Mouse (Mus musculus) lung, adult 18-20 months (tissue): ENCODE results near the gene Areg.

Source experiments
- DNase-seq, 2 experiments: peaks; one replicate each; pipeline ENCODE4 v3.0.0; 2022; ENCODE audit warnings: mixed read lengths in 2 of 2

Gene Areg

DNA sequence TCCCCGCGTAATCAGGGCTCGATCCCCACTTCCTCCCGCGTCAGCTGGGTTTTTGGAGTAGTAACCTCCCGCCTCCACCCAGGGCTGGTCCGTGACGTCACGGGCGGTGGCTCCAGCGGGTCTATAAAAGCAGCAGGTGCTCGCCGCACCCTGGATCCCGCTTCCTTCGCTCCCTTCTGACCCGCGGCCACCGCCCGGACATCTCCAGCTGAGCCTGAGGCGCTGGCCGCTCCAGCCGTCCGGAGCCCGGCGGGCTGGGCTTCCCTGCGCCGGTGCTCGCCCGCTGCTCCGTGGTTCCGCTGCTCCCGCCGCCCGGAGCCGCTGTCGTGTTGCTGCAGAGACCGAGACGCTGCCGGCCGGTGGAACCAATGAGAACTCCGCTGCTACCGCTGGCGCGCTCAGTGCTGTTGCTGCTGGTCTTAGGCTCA lies at the start of gene Areg:
Areg (plus strand) TSS at position 154 of the 428 bp plus-strand sequence.
- DNase-seq, result peak; percentile 61 to 69

DNA sequence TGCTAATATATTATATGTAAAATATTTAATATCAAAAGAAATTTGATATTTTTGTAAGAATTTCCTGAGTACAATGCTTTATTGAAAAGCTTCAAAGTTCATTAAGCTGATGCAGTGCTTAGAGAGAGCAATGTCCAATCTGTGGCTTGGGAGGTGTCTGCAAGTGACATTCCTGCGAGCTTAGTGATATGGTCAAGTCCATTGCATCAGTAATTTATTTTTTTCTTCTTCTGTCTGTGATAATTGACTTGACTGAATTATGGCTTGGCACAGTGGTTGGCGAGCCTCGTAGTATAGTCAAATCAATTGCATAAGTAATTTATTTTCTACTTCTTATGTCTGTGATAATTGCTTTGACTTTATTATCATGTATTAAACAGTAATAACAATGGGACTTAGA lies 49.1 kb upstream of the Areg start:
- no peak for DNase-seq

DNA sequence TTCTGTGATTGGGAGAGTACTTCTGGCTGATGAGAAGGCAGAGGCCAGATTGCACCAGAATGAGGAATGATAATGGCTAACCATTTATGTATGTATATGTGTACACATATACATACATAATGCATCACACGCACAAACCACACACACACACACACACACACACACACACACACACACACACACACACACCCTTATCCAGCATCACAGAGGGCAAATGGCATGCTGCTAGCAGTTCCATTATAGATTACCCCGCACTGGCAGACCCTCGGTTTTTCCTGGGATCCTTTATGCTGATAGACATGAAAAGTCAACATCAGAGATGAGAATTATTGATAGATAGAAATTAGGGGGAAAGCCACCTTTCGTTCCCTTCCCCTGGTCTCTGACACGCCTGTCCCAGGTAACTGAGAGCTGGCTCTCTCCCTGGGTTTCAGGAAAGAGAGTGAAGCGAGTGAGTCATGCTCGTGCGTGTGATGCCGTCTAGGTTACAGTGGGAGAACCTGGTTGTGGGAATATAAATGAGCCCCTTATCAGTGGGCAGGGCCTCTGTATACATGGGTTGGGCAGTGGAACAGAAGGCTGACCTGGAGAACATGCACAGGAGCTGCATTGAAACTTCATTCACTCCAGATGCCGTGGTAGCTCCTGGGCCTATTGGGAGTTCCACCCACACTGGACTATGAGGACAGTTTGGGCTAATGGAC lies 41.3 kb upstream of the Areg start:
- DNase-seq, result no peak

DNA sequence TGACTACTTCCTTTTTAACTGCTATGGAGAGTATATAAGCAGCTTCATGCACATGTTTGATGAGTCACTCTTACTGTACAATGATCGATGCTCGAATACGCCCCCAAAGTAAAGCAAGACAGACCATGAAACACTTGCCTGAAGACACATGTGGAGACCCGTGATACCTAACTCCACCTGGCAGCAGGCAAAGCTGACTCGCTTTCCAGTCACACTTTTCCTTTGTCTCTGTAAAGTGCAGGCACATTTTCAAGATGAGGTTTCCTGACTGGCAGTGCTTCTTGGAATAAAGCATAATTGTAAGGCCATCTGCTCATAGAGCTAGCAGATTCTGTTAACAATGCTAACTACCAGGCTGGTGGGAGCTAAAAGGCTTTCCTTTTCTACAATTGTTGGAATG lies 37.7 kb upstream of the Areg start:
- no peak for DNase-seq

DNA sequence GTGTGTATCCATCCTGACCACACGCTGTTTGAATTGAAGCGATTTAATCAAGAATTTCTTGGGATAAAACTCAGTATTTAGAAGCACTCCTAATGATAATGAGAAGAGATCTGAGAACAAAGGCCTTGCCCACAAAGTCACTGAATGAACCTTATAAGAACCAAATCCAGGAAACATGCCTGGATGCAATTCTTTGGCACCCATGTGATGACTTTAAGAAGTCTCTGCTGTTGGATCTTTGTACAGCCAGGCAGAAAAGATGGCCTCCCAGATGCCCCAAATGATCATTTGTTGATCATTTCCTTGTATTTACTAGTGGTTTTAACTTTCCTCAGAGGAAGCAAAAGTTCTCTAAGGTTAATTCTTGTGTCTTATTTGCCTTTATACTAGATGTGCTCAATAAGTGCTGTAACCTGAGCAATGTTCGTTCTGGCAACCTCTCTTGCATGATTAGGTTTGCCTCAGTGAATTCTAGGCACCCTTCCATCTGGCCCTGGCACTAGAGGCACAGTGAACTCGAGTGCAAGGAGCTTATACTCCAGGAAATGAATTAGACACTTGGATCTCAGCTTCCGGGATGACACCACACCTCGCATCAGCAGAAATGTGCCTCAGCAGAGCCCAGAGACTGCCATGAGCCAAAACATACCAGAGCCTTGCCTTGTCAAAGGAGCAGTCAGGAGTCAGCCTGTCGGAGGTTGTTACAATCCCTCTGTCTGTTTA lies 35.3 kb upstream of the Areg start:
- DNase-seq, result peak in 1 of 2 experiments; percentile 17

DNA sequence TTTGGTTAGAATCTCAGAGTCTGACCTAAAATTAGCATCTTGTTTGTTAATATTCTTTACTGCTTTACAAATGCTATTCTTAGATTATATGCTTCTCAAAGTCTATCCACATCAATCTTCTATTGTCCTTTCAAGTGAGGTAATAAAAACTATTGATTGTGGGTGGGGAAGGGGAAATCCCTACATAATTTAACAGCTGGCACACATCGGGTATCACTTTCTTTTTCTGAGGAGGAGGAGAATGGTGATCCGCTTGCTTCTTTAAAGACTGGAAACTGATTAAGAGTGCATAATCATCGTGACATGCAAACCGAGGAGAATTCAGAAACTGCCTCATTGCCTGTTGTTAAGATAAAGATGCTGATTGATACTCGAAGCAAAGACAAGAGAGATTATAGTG lies 33.2 kb upstream of the Areg start:
- DNase-seq, result no peak

DNA sequence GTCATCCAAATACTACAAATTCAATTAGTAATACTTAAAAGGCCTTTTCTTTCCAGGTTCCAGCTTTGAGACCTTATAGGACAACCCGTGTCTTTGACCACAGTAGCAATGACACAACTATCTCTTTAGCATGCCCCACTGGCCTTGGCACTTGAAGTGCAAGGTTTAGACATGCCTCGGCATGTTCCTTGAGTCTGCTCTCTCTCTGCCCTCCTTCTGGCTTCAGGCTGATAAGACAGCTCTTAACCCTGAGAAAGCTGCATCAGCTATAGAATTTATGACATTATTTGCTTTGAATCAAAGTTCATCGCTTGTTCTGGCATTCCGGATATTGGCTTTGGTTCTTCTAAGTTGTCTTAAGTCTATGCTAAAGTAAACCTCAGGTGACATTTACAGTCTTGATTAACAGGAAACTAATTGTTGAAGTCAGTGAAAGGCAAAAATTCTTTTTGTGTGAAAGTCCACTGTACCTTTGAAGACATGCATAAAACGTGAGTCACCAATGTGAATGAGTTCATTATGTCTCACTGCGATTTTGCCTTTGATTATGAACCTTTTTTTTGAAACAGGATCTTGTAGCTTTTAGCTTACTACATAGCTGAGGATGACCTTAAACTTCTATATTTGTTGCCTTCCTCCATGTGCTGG lies 29.3 kb upstream of the Areg start:
- no peak for DNase-seq

DNA sequence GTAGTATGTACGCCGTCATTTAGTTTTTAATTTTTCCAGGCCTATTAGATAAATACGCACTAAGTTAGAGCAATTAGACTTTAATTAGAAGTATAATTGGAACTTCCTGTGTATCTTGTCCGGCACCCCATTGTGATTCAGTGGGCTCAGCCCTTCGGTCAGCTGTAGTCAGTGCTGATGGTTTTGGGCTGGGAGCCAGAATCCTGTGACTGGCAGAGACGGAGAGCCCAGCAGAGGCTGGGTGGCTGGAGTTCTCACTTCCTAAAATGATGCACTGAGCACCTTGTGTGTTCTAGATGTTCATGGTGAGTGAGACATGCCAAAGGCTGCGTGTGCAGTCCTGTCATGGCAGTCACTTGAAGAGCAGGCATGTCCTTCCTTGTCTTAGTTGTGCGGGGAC lies 28.4 kb upstream of the Areg start:
- no peak for DNase-seq

DNA sequence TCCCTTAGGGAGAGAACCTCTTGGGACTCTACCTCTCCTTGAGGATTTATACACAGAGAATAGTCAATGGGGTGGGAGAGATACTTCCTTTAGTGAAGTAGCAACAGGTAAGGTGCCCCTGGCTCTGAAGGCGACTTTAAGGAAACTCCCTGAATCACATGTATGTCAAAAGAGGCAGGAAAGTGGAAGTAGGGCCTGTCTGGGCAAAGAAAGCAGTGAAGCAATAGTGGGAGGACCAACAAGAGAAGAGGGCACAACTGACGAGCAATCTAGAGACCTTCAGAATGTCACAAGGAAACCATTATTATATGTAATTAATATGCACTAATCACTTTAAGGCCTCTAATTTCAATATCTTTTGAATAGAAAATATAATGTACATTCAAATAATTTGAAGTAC lies 25.4 kb upstream of the Areg start:
- no peak for DNase-seq

DNA sequence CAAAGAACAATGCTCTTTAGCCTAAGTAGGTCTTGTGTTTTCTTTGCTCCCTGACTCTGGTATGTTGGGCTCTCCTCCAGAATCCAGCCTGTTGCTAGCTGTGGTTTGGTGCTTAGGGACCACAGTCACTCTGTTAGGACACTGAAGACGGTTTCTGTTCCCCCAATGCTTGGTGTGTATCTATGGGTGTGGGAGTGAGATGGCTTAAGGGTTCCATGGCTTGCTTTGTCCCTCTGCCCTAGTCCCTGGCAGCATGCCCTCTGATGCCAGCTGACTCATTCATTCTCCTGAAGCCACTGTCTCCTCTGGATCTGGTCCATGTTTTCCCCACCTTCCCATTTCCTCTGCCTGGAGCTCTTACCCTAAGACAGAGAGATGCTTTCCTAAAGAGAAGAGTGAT lies 24.8 kb upstream of the Areg start:
- peak in 1 of 2 experiments; percentile 7 for DNase-seq

DNA sequence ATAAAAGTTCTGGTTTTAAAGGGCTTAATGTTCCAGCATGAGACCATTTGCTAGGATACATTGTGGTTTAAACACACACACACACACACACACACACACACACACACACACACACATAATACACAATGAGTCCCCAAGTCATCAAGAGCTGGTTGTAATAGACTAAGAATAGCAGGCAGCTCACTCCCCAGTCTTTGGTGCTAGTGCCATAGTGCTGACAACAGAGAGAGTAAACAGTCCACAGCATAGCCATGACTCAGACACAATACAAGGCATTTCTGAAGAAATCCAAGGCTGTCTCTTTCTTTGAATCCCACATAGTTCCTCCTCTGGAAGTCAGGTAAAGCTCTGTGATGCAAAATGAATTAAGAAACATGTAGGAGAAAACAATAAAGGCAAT lies 20.8 kb upstream of the Areg start:
- DNase-seq, result no peak

DNA sequence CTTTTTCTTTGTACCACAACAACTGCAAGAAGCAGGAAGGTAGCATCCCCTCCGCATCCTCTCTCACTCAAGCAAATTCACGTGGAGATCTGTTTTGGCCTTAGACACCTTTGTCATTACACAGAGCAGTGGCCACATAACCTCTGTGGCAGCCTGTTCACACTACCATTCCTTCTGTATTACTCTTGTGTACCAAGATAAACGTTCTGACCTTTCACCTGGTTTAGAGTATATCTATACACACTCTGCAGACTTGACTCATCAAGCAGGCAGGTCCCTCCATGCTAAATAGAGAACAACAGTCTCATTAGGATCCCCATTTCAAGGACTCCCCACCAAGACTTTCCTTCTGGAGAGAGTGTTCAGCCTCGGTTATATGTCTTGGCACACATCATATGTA lies 16.0 kb upstream of the Areg start:
- DNase-seq, result no peak

DNA sequence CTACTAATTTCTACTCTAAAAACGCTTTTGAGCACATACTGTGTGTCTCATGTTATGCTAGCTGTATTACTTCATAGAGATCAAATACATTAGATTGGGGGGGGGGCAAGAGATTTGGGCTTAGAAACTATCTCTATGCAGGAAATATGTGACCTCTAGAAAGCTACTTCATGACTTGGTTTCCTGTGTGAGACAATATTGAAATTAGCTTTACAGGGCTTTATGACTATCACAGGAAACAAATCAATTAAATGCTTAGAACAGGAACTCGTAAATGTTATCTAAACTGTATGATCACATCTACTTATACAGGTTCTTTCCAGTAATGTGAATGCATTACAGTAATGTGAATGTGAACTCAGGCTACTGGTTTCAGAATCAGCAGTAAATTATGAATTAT lies 15.3 kb upstream of the Areg start:
- DNase-seq, result no peak

DNA sequence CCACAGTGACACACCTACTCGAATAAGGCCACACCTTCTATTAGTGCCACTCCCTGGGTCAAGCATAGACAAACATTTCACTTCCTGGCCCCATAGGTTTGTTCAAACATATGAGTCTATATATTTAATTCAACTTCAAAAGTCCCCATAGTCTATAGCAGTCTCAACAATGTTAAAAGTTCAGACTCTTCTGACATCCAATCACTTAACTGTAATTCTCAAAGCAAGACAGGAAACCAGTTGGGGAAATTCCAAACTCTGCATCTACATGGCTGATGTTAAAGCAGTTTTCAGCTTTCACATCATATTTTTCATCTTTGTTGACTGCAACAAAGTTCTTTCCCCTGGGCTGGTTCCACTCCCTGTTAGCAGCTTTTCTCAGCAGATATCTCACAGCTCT lies 12.8 kb upstream of the Areg start:
- no peak for DNase-seq

DNA sequence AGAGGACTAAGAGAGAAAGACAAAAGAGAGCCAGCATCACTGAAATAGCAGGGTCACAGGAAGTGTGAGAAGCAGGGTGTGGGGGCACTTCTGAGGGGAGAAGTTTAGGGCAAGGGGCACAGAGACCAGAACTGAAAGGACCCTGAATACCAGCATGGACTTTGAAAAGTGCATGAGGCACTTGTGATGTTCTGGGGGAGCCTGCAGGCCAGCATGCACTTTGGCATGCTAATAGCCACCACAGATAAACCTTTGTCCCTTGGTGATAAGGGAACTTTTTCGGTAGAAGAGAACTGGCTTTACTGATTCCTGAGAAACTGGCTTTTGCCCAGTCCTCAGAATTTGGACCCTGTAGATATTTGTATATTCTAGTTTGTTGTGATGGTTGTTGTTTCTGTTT lies 4.4 kb upstream of the Areg start:
- DNase-seq, result no peak

DNA sequence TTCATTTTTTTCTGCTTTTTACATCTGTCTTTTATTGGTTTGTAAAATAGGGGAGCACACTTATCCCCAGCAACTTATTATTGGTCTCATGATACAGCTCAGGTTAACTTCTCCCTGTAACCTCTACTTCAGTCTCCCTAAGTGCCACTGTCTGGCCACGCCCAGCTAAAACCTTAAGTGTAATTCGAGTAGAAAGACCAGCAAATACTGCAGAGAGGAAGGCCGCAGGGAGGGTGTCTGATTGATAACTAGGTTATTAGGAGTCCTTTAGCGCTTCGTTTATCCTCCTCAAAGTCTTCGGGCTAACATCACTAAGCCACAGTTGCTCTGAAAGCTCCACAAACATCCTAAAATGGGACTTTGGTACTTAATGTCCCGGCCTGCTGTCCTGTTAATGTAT lies 429 bp upstream of the Areg start:
- peak; percentile 8 to 36 for DNase-seq

DNA sequence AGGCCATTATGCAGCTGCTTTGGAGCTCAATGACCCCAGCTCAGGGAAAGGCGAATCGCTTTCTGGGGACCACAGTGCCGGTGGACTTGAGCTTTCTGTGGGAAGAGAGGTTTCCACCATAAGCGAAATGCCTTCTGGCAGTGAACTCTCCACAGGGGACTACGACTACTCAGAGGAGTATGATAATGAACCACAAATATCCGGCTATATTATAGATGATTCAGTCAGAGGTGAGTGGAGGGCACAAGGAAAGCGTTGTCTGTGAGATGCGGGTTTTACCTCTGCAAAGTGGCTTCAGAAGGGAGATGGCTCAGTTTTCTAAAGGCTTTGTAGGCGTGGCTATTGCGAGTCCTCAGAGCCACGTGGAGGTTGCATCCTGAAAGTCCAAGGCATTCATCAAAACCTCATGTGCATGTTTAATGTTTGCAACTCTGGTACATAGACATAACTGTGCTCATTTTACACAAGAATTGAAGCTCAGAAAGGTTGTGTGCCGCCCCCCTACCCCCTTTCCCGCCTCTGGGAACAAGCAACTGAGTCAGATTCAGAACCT lies 1.6 kb downstream of the Areg start:
- DNase-seq, result no peak

DNA sequence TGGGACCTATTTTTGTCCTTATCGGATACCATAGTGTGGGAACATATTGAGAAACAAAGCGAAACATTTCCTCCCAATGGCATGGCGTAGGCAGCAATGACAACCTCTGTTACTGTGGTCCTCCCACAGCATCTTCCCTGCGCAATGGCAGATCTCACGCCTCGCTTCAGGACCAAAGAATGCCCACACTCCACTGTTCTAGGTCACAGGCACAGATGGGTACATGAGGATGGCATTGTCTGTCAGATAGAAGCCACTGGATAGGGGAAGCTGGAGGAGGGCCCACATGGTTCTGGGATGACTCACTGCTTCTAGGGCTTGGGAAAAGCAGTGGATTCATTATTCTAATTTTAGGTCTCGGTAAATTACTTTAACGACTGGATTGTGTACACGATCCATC lies 5.6 kb downstream of the Areg start:
- no peak for DNase-seq

DNA sequence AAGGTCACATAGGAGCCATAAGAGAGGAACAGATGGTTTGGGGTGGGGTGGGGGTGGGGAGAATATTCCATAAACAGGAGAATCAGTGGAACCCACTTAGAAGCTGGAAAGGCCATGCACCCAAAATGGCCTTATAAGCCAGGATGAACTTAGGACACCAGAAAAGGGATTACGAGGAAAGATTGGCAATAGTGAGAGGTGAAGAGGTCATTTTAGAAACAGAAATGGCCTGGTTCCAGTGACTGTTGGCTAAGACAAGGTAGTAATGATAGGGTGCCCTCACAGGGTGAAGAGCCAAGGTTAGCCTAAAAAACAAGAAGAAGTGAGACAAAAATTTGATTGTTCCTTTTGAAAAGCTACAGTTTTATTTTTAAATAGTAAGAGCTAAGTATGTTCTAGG lies 7.6 kb downstream of the Areg start:
- DNase-seq, result no peak

DNA sequence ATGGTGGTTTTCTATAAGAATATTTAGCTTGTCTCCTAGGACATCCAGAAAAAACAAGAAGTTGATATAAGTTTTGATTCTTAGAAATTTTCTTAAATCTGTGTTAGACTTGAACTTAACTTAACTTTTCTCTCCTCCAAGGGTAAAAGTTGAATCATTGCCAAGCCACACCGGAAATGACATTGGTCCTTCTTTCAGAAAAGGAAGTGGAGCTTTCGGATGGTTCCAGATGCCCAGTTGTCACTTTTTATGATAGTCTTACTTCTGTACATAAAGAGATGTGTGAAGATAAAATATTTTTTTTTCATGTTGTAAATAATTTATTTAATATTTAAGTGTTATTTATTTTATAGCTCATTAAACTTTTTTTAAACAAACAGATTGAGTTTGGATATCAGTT lies 8.7 kb downstream of the Areg start:
- DNase-seq, result peak in 1 of 2 experiments; percentile 7

DNA sequence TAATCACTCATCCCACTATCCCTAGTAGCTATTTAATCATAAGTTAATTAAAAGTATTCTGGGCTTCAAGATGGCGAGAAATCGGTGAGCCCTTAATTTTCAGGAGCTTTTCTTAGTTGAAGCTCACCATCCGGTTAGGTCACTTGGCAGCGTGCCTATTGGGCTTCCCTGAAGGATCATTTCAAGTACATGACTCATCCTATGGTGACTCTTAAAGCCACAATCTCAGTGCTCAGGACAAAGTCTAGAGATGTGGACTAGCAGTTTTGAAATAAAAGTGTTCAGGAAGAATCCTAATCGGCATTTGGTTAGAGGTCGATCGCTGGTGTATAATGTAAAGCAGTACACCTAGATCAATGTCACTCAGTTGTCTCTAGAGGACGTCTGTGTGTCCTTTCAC lies 17.3 kb downstream of the Areg start:
- DNase-seq, result peak in 1 of 2 experiments; percentile 23

DNA sequence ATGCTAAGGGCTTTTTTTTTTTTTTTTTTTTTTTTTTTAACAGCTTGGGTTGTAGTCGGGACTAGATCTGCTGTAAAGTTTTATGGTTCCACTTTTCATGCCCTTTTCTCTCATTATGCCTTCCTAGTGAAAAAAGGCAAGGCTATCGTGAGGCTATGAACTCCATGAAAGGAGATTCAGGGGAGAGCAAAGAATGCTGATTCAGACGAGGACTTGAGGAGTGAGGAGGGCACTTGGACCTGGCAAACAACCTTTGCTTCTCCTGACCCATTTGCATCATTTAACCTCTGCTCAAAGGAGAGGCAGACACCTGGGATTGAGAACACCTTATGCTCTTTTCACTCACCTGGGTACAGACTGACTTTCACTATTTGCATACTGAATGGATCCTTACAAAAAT lies 17.8 kb downstream of the Areg start:
- DNase-seq, result no peak

DNA sequence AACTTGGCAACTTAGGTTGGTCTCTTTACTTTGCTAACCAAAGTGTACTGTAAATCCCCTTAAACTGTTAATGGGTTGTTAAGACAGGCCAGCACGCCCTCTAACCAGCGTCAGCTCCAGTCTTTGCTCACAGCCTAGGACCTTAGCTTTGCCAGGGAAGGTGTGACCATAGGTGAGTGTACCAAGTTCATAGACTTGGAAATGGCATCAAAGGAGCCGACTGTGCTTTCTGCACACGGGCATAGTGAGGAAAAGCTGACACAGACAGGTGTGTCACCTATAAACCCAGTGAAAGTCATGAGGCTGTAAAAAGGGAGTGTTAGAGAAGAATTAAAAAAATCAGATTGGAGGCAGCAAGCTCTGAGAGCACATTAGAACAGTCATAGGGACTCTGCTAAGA lies 23.4 kb downstream of the Areg start:
- DNase-seq, result no peak

DNA sequence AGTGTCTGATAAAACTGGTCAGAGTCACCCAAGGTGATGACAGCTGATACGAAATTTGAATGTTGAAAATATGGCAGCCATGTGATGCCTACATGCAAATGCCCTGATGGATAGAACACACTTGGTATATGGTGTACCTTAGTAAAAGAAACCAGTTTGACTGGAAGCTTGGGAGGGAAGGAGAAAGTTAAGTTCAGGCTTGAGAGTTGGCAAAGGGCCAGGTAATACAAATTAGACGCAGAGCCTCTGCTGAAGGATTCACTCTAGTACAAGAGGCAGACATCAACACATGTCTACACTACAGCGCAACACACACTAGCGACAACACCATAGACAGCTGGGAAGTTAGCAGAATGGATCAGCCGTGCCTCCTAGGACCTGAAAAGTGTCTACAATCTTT lies 27.2 kb downstream of the Areg start:
- no peak for DNase-seq
